Mouse (Mus musculus): ENCODE measurements at regions not wholly inside any gene's neighbourhood (a gene's known extent, or its start where the extent isn't known, plus 50 kb on each side); places are given as distances from the start of the nearest gene placed in this dataset.

DNA sequence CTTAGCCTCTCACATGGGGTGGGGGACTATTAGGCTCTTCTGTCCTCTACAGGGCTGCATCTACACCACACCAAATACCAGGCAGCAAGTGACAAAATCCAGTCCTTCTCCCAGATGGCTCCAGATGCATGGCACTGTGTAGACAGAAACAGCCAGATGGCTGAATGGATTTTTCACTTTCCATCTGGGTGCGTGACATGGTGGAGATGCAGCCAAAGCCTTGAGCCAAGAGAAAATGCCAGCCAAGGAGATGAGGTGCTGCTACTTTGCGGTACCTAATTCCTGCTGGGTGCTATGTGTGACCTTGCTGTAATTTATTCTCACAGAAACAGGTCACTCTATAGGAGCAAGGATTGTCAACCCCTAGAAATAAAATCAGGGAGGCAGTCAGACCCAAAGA lies 553.8 kb downstream of the Bcl11a start:
- TF ChIP-seq CTCF (IDR thresholded peaks at IDR 0.05; ENCODE audit: low read depth) (no peak), EP300 (IDR thresholded peaks at IDR 0.05; ENCODE audit: low read depth) (no peak)
- Histone ChIP-seq H3K36me3 (replicated peaks; ENCODE audit: control insufficient read depth, insufficient read depth, low read length) (no peaks in the 10 kb centered on the region), H3K4me1 (ENCODE audit: control insufficient read depth, insufficient read depth) (no peaks in the 10 kb centered on the region), H3K27ac (ENCODE audit: low read depth) (no peak overlapping the region), H3K4me3 (ENCODE audit: low read depth, low read length) (no peak overlapping the region), H3K9ac (replicated peaks; ENCODE audit: low read depth, low read length) (no peak overlapping the region), H3K4me2 (ENCODE audit: low read depth, low read length) (no peak overlapping the region), H3K27me3 (ENCODE audit: control insufficient read depth, insufficient read depth, low read length) (no peaks in the 10 kb centered on the region), H3K9me3 (replicated peaks; ENCODE audit: control insufficient read depth, low read length) (no peaks in the 10 kb centered on the region)
- WGBS: 92% methylated on average over 2 of the region's 2 CpGs
- ATAC-seq (ENCODE audit: insufficient read depth, low read depth) (no peak), DNase-seq (ENCODE audit: low spot score) (no peak)

GRCm38 (mm10) chr11:24636716-24637115 lies 558.9 kb downstream of the Bcl11a start:
- DNase-seq (ENCODE audit: low spot score): no peak
- no peak for TF ChIP-seq EP300 (IDR thresholded peaks at IDR 0.05; ENCODE audit: low read depth)
- no peak for TF ChIP-seq CTCF (IDR thresholded peaks at IDR 0.05; ENCODE audit: low read depth)
- no peak overlapping the region for H3K27ac ChIP-seq (ENCODE audit: low read depth)
- H3K9ac ChIP-seq (replicated peaks; ENCODE audit: low read depth, low read length): no peak overlapping the region
- no peak for ATAC-seq (ENCODE audit: insufficient read depth, low read depth)
- H3K36me3 ChIP-seq (replicated peaks; ENCODE audit: control insufficient read depth, insufficient read depth, low read length): no peaks in the 10 kb centered on the region
- no peaks in the 10 kb centered on the region for H3K27me3 ChIP-seq (ENCODE audit: control insufficient read depth, insufficient read depth, low read length)
- H3K9me3 ChIP-seq (replicated peaks; ENCODE audit: control insufficient read depth, low read length): no peaks in the 10 kb centered on the region
- no peak overlapping the region for H3K4me3 ChIP-seq (ENCODE audit: low read depth, low read length)
- H3K4me1 ChIP-seq (ENCODE audit: control insufficient read depth, insufficient read depth): no peaks in the 10 kb centered on the region
- 87% methylated on average over 4 of the region's 4 CpGs for WGBS
- no peak overlapping the region for H3K4me2 ChIP-seq (ENCODE audit: low read depth, low read length)

DNA sequence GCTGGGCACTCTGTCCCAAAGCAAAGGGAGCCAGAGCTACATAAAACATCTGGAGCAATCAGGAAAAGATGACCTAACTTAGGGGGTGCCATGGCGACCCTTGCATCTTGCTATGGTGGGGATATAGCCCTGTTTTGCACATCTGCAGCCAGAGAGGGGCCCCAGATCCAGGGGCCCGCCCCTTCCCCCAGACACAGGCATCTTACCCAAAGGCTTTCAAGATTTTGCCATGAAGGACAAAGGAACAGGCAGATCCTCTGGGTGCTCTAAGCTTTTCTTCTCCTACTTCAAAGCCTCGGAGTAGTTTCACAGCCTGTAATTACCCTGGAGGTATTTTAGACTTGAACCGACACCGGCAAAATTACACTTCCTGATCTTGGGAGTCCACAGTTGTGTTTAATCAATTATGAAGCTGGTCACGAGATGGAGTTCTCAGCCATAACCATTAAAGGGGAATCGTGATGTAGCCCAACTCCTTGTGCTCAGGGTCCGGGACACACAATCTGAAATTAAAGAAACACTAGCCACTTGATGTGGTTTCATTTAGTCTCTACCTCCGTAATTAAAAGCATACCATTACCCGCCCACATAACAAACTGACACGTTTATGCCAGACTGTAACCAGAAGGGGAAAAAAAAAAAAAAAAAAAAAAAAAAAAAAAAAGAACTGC lies 565.7 kb downstream of the Bcl11a start:
- Histone ChIP-seq H3K27ac (ENCODE audit: low read depth) (no peak overlapping the region), H3K4me2 (ENCODE audit: low read depth, low read length) (no peak overlapping the region), H3K4me3 (ENCODE audit: low read depth, low read length) (no peak overlapping the region), H3K4me1 (ENCODE audit: control insufficient read depth, insufficient read depth) (no peaks in the 10 kb centered on the region), H3K9ac (replicated peaks; ENCODE audit: low read depth, low read length) (no peak overlapping the region), H3K27me3 (ENCODE audit: control insufficient read depth, insufficient read depth, low read length) (no peaks in the 10 kb centered on the region), H3K36me3 (replicated peaks; ENCODE audit: control insufficient read depth, insufficient read depth, low read length) (no peaks in the 10 kb centered on the region), H3K9me3 (replicated peaks; ENCODE audit: control insufficient read depth, low read length) (no peaks in the 10 kb centered on the region)
- ATAC-seq (ENCODE audit: insufficient read depth, low read depth) (no peak), DNase-seq (ENCODE audit: low spot score) (no peak)
- no peak for TF ChIP-seq EP300 (IDR thresholded peaks at IDR 0.05; ENCODE audit: low read depth)
- no peak for TF ChIP-seq CTCF (IDR thresholded peaks at IDR 0.05; ENCODE audit: low read depth)
- 80% methylated on average over 11 of the region's 11 CpGs for WGBS

- H3K4me3 ChIP-seq (ENCODE audit: low read depth, low read length): no peak overlapping the region
- WGBS: 66% methylated on average over 3 of the region's 3 CpGs
- TF ChIP-seq CTCF (IDR thresholded peaks at IDR 0.05; ENCODE audit: low read depth): no peak
- no peak for TF ChIP-seq EP300 (IDR thresholded peaks at IDR 0.05; ENCODE audit: low read depth)
- no peak overlapping the region for H3K9ac ChIP-seq (replicated peaks; ENCODE audit: low read depth, low read length)
- DNase-seq (ENCODE audit: low spot score) (no peak), ATAC-seq (ENCODE audit: insufficient read depth, low read depth) (no peak)
- no peaks in the 10 kb centered on the region for H3K36me3 ChIP-seq (replicated peaks; ENCODE audit: control insufficient read depth, insufficient read depth, low read length)
- H3K4me2 ChIP-seq (ENCODE audit: low read depth, low read length): no peak overlapping the region
- no peak overlapping the region for H3K27ac ChIP-seq (ENCODE audit: low read depth)
- no peaks in the 10 kb centered on the region for H3K27me3 ChIP-seq (ENCODE audit: control insufficient read depth, insufficient read depth, low read length)
- no peaks in the 10 kb centered on the region for H3K4me1 ChIP-seq (ENCODE audit: control insufficient read depth, insufficient read depth)
- H3K9me3 ChIP-seq (replicated peaks; ENCODE audit: control insufficient read depth, low read length): no peaks in the 10 kb centered on the region
Measured at GRCm38 (mm10) chr11:24652852-24653251, 575.0 kb downstream of the Bcl11a start.

DNA sequence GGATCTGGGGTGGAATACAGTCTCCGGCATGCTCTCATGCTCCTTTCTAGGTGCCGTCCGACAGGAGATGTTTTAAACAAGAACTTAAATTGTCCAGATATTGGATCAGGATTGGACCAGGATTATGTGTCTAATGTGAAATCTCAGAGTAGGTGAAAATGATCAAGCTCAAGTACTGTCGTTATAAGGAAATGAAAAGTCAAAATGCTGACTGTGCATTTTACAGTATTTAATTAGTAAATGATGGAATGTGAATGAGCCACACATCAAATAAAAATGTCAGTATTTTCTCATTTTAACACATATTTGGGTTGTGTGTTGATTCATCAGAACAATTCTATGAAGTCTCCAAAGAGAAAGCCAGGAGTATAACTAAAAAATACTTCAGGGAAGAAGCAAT lies 586.2 kb downstream of the Bcl11a start:
- no peak overlapping the region for H3K9ac ChIP-seq (replicated peaks; ENCODE audit: low read depth, low read length)
- ATAC-seq (ENCODE audit: insufficient read depth, low read depth): no peak
- no peak for TF ChIP-seq EP300 (IDR thresholded peaks at IDR 0.05; ENCODE audit: low read depth)
- 89% methylated on average over 4 of the region's 4 CpGs for WGBS
- no peak for DNase-seq (ENCODE audit: low spot score)
- no peak overlapping the region for H3K4me2 ChIP-seq (ENCODE audit: low read depth, low read length)
- no peak overlapping the region for H3K4me3 ChIP-seq (ENCODE audit: low read depth, low read length)
- no peaks in the 10 kb centered on the region for H3K4me1 ChIP-seq (ENCODE audit: control insufficient read depth, insufficient read depth)
- no peaks in the 10 kb centered on the region for H3K36me3 ChIP-seq (replicated peaks; ENCODE audit: control insufficient read depth, insufficient read depth, low read length)
- no peak overlapping the region for H3K27ac ChIP-seq (ENCODE audit: low read depth)
- H3K27me3 ChIP-seq (ENCODE audit: control insufficient read depth, insufficient read depth, low read length): no peaks in the 10 kb centered on the region
- H3K9me3 ChIP-seq (replicated peaks; ENCODE audit: control insufficient read depth, low read length): no peaks in the 10 kb centered on the region

DNA sequence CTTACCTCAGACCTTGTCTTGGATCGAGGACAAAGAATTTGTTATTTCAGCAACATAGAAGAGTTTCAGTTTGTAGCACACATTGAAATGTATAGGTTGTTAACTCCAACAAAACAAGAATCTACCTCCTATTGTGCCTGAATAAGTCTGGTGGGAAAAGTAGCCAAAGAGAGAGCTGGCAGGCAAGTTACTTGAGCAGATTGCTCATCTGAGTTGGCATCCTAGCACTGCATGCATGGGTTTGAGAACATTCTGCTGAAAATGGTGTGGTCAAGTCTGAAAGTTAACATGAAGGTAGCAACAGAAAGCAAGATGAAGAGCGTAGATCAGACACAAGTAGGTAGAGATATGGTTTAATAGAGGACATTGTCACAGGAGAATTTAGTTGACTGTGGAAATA lies 587.5 kb downstream of the Bcl11a start:
- 69% methylated on average over 2 of the region's 2 CpGs for WGBS
- no peaks in the 10 kb centered on the region for H3K27me3 ChIP-seq (ENCODE audit: control insufficient read depth, insufficient read depth, low read length)
- no peaks in the 10 kb centered on the region for H3K4me1 ChIP-seq (ENCODE audit: control insufficient read depth, insufficient read depth)
- no peak for TF ChIP-seq EP300 (IDR thresholded peaks at IDR 0.05; ENCODE audit: low read depth)
- TF ChIP-seq CTCF (IDR thresholded peaks at IDR 0.05; ENCODE audit: low read depth): no peak
- H3K36me3 ChIP-seq (replicated peaks; ENCODE audit: control insufficient read depth, insufficient read depth, low read length): no peaks in the 10 kb centered on the region
- DNase-seq (ENCODE audit: low spot score) (no peak), ATAC-seq (ENCODE audit: insufficient read depth, low read depth) (no peak)
- H3K27ac ChIP-seq (ENCODE audit: low read depth): no peak overlapping the region
- H3K4me3 ChIP-seq (ENCODE audit: low read depth, low read length): no peak overlapping the region
- H3K9ac ChIP-seq (replicated peaks; ENCODE audit: low read depth, low read length): no peak overlapping the region
- no peak overlapping the region for H3K4me2 ChIP-seq (ENCODE audit: low read depth, low read length)
- no peaks in the 10 kb centered on the region for H3K9me3 ChIP-seq (replicated peaks; ENCODE audit: control insufficient read depth, low read length)
